Mouse (Mus musculus) cortical plate, adult 2 months (tissue): Measurements from ENCODE around the gene Rasl2-9.

Source experiments
- CTCF ChIP-seq: fragments of 200-500 bp; IDR thresholded peaks from 2 replicates; pipeline ENCODE4 v1.5.1; 2011; ENCODE audit warnings: mild to moderate bottlenecking, control low read depth, low read length; ENCODE audit not compliant: insufficient read depth; ENCODE audit errors: extremely low read depth
- POLR2A ChIP-seq: fragments of 200-500 bp; IDR thresholded peaks from 2 replicates; pipeline ENCODE4 v1.6.1; 2011; ENCODE audit warnings: mild to moderate bottlenecking, low read length, control low read depth; ENCODE audit not compliant: insufficient read depth; ENCODE audit errors: extremely low read depth

DNA sequence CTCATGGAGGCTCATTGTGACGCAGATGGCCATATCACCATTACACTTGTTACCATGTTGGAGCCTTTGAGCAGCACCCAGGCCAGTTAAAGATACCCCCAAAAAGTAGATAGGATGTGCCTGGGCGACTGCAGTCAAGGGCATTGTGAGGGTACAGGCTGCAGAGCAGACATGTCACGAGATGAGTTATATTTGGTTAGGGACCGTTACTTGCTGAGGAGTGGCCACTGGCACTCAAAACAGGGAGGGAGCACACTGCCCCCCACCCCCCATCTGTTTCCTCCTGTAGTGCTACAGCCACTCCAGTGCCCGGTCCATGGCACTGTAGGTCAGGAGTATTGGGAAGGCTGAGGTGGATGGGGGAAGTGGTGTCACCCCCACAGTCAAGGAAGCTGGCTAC is 27.0 kb downstream of the Rasl2-9 start:
- TF ChIP-seq POLR2A (no peak), CTCF (no peak)
